Mouse (Mus musculus) naive thymus-derived CD4-positive, alpha-beta T cell, adult 5 months (primary cell): ENCODE data around the gene Dhx58. TPM values are rescaled to one million over a fixed set of nuclear protein-coding genes. Genes with fewer than 3 reads are reported as not detected.

Source experiments
- polyA plus RNA-seq: library from polyadenylated mRNA; unstranded; fragments of 100-300 nt; shearing (Covaris generic); gene quantifications from one replicate; pipeline ENCODE4 v1.2.1, GENCODE M21; 2017

The Dhx58 gene
- polyA plus RNA-seq = 11.2 TPM

DNA sequence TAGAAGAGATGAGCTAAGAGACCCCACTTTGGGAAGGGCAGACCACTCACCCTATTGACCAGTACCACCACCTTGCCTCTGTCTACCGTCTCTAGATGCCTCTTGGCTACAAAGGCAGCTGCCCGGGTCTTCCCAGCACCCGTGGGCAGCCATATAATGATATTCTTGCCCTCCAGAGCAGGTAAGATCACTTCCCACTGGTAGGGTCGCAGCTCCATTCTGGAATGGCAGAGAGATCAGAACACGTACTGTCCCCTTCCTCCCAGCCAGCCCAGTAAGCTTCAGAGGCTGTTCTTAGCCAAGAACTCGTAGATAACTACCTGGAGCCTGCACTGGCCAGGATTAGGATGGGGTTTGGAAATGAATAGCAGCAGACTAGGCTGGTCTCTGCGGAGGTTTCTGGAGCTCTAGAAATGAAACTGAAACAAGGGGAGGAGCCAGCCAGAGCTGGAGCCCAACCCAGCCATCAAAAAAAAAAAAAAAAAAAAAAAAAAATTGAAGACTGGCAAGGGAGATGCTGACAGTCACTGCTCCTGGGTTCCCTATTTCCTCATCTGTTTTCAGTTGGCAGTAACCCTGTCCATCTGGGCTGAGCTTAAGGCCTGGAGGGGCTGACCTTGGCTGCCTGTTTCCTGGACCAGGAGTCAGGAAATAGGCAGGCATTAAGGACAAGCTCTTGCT lies at the start of gene Dhx58:
TSS of gene Dhx58 (minus strand) at position 421 of the 681 bp plus-strand sequence.

DNA sequence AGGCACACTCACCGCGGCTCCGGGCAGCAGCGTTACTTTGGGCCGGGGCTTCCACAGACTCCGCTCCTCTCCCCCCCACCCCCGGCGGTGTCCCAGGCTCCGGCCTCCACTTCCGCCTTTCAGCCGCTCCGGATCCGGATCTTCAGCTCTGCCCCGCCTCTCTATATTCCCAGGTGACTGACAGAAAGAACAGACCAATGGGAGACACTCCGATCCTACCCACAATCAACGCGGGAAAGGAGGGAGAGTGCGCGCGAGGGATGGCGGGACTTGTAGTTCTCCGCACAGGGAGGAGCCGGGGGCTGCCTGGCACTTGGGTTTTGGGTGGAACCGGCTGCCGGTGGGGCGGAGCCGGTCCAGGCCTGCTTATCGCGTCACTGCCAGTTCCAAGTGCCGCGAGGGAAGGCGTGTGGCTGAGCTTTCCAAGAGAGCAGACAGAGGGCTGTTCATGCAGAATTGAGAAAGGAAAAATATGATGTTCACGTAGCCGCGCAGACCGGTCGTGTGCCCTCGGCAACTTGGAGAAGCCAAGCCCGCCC lies 34.1 kb upstream of the Dhx58 start, which contains the start of gene Rab5c:
TSS of gene Rab5c (minus strand) at position 150 of the 539 bp plus-strand sequence.

GRCm38 (mm10) chr11:100713735-100714533 lies 9.9 kb upstream of the Dhx58 start, which contains the start of gene Hspb9:
Gene Hspb9, plus strand, starts transcription at chr11:100713850.

DNA sequence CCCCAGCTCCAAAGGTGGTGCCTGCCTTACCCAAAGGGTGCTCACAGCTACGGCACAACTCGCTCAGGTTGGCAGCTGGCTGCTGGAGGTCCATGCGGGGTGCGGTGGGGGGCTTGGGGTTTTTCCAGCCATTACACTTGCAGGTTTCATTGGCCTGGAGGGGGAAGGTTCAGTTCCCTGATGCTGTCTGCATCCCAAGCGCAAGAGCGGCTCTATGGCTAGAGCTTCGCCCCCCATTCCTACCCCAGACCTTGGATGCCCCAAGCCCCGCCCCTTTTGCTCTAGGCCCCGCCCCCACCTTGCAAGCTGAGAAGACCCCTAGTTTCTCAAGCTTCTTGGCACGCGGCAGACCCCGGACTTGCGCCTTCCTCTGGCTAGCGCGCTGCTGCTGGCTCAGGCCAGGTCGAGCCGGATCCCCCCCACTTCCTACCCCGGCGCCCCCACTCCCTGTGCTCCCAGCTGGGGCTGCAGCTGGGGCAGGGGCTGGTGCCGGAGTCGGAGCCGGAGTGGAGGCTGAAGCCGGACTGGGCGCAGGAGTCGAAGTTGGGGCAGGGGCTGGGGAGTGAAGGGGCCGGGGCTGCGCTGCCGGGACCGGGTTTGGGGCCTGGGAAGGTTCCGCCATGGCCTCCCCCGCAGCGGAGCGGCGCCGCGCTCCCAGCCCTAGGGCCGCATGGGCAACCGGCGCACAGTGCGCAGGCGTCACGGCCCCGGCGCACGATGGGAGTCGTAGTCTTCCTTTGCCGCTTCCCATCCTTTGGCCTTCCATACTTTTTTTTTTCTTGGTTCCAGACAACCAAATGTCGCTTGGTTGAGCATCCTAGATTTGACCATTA lies 7.9 kb upstream of the Dhx58 start, which contains the start of gene Kat2a:
TSS of gene Kat2a (minus strand) at position 683 of the 833 bp plus-strand sequence.

GRCm38 (mm10) chr11:100692164-100692616 lies 11.9 kb downstream of the Dhx58 start, which contains the start of gene Zfp385c:
Gene Zfp385c, minus strand, starts transcription at chr11:100692455.

Other genes with a start within 250 kb of the Dhx58 start
- gene Klhl11, start 231.5 kb downstream of the Dhx58 start, polyA plus RNA-seq = 7.8 TPM
- gene Acly, start 176.3 kb downstream of the Dhx58 start, polyA plus RNA-seq = 165 TPM
- gene Ttc25, start 158.7 kb downstream of the Dhx58 start, polyA plus RNA-seq = 0.16 TPM
- gene Cnp, start 129.4 kb downstream of the Dhx58 start, polyA plus RNA-seq = 156 TPM
- 12.4 TPM for gene Nkiras2, start 85.0 kb downstream of the Dhx58 start, polyA plus RNA-seq
- gene Dnajc7, start 84.1 kb downstream of the Dhx58 start, polyA plus RNA-seq = 631 TPM
- not detected for gene Zfp385c, start 11.8 kb downstream of the Dhx58 start, polyA plus RNA-seq
- 55.9 TPM for gene Kat2a, start 8.2 kb upstream of the Dhx58 start, polyA plus RNA-seq
- gene Hspb9, start 9.6 kb upstream of the Dhx58 start, polyA plus RNA-seq = not detected
- 28.8 TPM for gene Rab5c, start 33.9 kb upstream of the Dhx58 start, polyA plus RNA-seq
- 0.24 TPM for gene Kcnh4, start 55.7 kb upstream of the Dhx58 start, polyA plus RNA-seq
- not detected for gene Hcrt, start 58.7 kb upstream of the Dhx58 start, polyA plus RNA-seq
- 3.2 TPM for gene Ghdc, start 66.7 kb upstream of the Dhx58 start, polyA plus RNA-seq
- gene Stat5b, start 146.5 kb upstream of the Dhx58 start, polyA plus RNA-seq = 312 TPM
- gene Stat5a, start 155.1 kb upstream of the Dhx58 start, polyA plus RNA-seq = 201 TPM
- gene Stat3, start 235.3 kb upstream of the Dhx58 start, polyA plus RNA-seq = 361 TPM